Mouse (Mus musculus): ENCODE data around the gene Timm22.

DNA sequence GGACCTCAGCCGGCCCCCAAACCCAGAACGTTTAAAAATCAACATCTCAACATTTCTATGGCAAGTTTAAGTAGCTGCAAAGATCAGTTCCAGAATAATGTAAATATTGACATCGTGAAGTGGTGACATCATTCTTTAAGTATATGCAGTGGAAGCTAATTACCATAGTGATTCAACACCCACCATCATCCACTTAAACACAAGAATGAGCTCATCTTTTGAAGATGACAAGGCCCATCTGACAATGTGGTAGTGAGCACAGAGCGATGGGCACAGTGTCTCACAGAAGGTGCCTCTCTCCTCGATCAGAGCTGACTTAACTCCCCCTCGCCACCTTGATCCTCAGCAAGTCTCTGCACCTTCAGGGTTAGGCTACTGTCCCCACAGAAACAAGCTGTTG lies 19.0 kb downstream of the Timm22 start:
- no peak for TF ChIP-seq CTCF (IDR thresholded peaks at IDR 0.05; ENCODE audit: insufficient read depth, low read depth, low read length)
- TF ChIP-seq POLR2A (IDR thresholded peaks at IDR 0.05; ENCODE audit: insufficient read depth, low read depth, low read length) = no peak
